Mouse (Mus musculus): Measurements from ENCODE around the gene Apom. TPM values are rescaled to one million over a fixed set of nuclear protein-coding genes. Genes with fewer than 3 reads are reported as not detected.

Gene Apom
- total RNA-seq, 2 experiments from 2014 or later: not detected

Other genes starting within 250 kb of the Apom start
- gene C2, start 233.8 kb downstream of the Apom start, total RNA-seq (2021): 1 to 10 TPM; 1.3 to 1.4 TPM
- 100 to 1,000 TPM; 174 to 175 TPM for gene Ehmt2, start 233.6 kb downstream of the Apom start, total RNA-seq (2021)
- under 1 TPM; 0.16 to 0.20 TPM for gene Slc44a4, start 217.6 kb downstream of the Apom start, total RNA-seq (2021)
- 10 to 100 TPM; 23.6 to 24.4 TPM for gene Neu1, start 200.8 kb downstream of the Apom start, total RNA-seq (2021)
- gene Hspa1b, start 172.8 kb downstream of the Apom start, total RNA-seq (2021): 1 to 10 TPM; 4.3 to 5.3 TPM
- gene Gm20481, start 162.1 kb downstream of the Apom start, total RNA-seq (2021): not detected
- 1 to 10 TPM; 6.8 to 8.7 TPM for gene Hspa1a, start 159.9 kb downstream of the Apom start, total RNA-seq (2021)
- under 1 TPM; 0.30 to 0.38 TPM for gene Hspa1l, start 159.3 kb downstream of the Apom start, total RNA-seq (2021)
- 10 to 100 TPM; 24.2 to 25.9 TPM for gene Lsm2, start 150.2 kb downstream of the Apom start, total RNA-seq (2021)
- 10 to 100 TPM; 56.3 to 62.1 TPM for gene Vars, start 131.1 kb downstream of the Apom start, total RNA-seq (2021)
- gene Vwa7, start 115.5 kb downstream of the Apom start, total RNA-seq (2021): under 1 TPM; 0.16 to 0.30 TPM
- gene Sapcd1, start 104.0 kb downstream of the Apom start, total RNA-seq (2021): 1 to 10 TPM in 1 of 2 experiments, under 1 TPM in 1; 0.53 to 1.4 TPM
- 1 to 10 TPM in 1 of 2 experiments, under 1 TPM in 1; 0.91 to 1.4 TPM for gene Msh5, start 85.3 kb downstream of the Apom start, total RNA-seq (2021)
- gene Clic1, start 82.1 kb downstream of the Apom start, total RNA-seq (2021): 10 to 100 TPM; 19.3 to 19.6 TPM
- 10 to 100 TPM; 47.3 to 59.0 TPM for gene Ddah2, start 73.0 kb downstream of the Apom start, total RNA-seq (2021)
- not detected for gene Ly6g6c, start 66.7 kb downstream of the Apom start, total RNA-seq (2021)
- gene Mpig6b, start 65.9 kb downstream of the Apom start, total RNA-seq (2021): not detected
- 1 to 10 TPM; 2.8 to 3.5 TPM for gene Ly6g6e, start 55.1 kb downstream of the Apom start, total RNA-seq (2021)
- 1 to 10 TPM in 1 of 2 experiments, under 1 TPM in 1; 0.78 to 1.6 TPM for gene Ly6g6d, start 54.0 kb downstream of the Apom start, total RNA-seq (2021)
- not detected for gene Ly6g6f, start 46.4 kb downstream of the Apom start, total RNA-seq (2021)
- 10 to 100 TPM; 77.4 to 79.9 TPM for gene Abhd16a, start 42.8 kb downstream of the Apom start, total RNA-seq (2021)
- not detected for gene Ly6g5c, start 23.8 kb downstream of the Apom start, total RNA-seq (2021)
- under 1 TPM; 0.58 to 0.82 TPM for gene Ly6g5b, start 16.6 kb downstream of the Apom start, total RNA-seq (2021)
- gene Gpank1, start 10.6 kb downstream of the Apom start, total RNA-seq (2021): 10 to 100 TPM; 10.7 to 14.6 TPM
- 100 to 1,000 TPM; 178 to 202 TPM for gene Csnk2b, start 10.0 kb downstream of the Apom start, total RNA-seq (2021)
- 10 to 100 TPM; 21.4 to 25.9 TPM for gene D17H6S53E, start 5.7 kb downstream of the Apom start, total RNA-seq (2021)
- 100 to 1,000 TPM; 284 to 308 TPM for gene Bag6, start 3.1 kb upstream of the Apom start, total RNA-seq (2021)
- 100 to 1,000 TPM; 284 to 322 TPM for gene Prrc2a, start 32.8 kb upstream of the Apom start, total RNA-seq (2021)
- gene Aif1, start 44.0 kb upstream of the Apom start, total RNA-seq (2021): 10 to 100 TPM; 10.3 to 10.5 TPM
- gene Lst1, start 56.4 kb upstream of the Apom start, total RNA-seq (2021): 10 to 100 TPM; 15.6 to 17.2 TPM
- gene Ltb, start 62.4 kb upstream of the Apom start, total RNA-seq (2021): 1 to 10 TPM in 1 of 2 experiments, under 1 TPM in 1; 0.74 to 1.2 TPM
- not detected for gene Tnf, start 70.0 kb upstream of the Apom start, total RNA-seq (2021)
- under 1 TPM; 0.43 to 0.71 TPM for gene Lta, start 73.3 kb upstream of the Apom start, total RNA-seq (2021)
- not detected for gene Gm16181, start 88.8 kb upstream of the Apom start, total RNA-seq (2021)
- gene Atp6v1g2, start 101.6 kb upstream of the Apom start, total RNA-seq (2021): 100 to 1,000 TPM; 310 to 356 TPM
- gene Nfkbil1, start 103.7 kb upstream of the Apom start, total RNA-seq (2021): 10 to 100 TPM; 14.2 to 15.5 TPM
- gene Ddx39b, start 109.7 kb upstream of the Apom start, total RNA-seq (2021): 100 to 1,000 TPM; 257 to 272 TPM
- gene H2-D1, start 130.7 kb upstream of the Apom start, total RNA-seq (2021): 10 to 100 TPM; 15.2 to 17.5 TPM
- under 1 TPM in 1 of 2 experiments, not detected in 1; 0.74 TPM for gene H2-Q1, start 188.4 kb upstream of the Apom start, total RNA-seq (2021)
- 1 to 10 TPM; 2.0 to 2.1 TPM for gene H2-Q2, start 210.2 kb upstream of the Apom start, total RNA-seq (2021)
- gene H2-Q4, start 247.6 kb upstream of the Apom start, total RNA-seq (2021): 1 to 10 TPM; 1.2 to 1.8 TPM